Mouse (Mus musculus): ENCODE measurements at regions not wholly inside any gene's neighbourhood (a gene's known extent, or its start where the extent isn't known, plus 50 kb on each side); places are given as distances from the start of the nearest gene placed in this dataset.

DNA sequence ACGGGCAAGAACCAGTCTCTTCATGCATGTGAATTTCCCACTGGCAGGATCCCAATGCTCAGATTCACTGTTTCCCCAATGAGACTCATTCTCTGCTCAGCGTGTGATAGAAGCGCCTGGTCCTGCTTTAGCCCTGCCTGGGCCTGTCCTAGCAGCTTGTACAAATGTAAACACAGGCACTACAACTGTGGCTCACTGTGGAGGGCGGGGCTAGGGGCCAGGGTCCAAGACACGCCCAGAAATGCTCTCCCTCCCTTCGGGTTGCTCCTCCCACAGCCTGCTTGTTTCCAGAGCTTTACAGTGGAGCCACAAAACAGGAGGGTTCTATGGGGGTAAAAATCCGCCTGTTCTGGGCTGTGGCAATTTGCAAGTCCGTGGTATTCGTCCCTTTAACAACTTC is 105.7 kb downstream of the Btg1 start:
- intact Hi-C loops (cut with DNase I), result no loop called here
- no peak for DNase-seq

DNA sequence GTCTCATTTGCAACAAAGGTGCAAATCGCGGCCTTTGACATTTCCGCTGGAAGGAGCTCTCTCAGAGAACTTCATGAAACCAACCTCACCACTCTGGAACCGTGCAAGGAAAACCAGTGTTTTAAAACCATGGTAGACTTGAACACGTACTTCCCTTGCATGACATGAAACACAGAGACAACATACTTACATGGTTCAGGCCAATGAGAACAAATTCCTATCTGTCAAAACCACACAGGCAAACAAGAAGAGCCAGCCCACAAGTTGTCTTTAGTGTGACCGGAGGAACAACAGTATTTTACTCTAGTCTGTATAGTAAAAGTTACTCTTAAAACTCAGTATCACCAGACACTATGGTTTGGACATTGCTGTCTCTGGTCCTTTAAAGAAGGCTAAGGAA is 106.3 kb downstream of the Btg1 start:
- no peak for DNase-seq
- intact Hi-C loops (cut with DNase I), result no loop called here

DNA sequence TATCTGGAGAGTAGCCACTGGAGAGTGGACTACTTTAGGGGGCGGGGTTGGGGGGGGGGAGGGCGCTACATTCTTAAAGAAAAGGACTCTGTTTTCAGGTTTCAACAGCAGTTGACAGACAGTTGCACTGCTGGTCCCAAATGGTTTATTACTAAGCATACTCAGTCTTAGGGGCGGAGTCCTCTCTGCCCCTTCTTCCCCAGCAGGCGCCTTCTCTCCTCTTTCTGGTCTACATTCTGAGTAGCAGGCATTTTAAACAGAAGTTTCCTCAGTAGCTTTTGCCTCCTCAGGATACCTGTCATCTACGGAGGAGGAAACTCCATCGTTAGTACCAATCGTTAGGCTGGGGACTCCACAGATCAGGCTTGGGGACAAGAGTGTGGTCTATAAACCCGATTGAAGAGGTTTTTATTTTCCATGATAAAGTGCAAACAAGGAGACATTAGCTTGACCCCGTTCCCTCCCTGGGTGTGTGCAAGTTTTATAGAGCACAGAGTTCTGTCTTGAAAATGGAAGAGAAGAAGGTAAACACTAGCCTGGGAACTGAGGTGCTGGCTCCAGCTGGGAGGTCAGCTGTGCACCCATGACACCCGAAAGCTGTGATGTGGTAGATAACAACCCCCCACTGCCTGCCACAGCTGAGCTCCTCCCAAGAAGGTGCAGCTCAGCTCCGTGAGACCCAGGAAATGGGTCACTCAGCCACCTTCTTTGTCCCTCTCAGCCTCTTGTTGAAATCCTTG is 107.8 kb downstream of the Btg1 start:
- intact Hi-C loops (cut with DNase I), result no loop called here
- DNase-seq, result no peak

DNA sequence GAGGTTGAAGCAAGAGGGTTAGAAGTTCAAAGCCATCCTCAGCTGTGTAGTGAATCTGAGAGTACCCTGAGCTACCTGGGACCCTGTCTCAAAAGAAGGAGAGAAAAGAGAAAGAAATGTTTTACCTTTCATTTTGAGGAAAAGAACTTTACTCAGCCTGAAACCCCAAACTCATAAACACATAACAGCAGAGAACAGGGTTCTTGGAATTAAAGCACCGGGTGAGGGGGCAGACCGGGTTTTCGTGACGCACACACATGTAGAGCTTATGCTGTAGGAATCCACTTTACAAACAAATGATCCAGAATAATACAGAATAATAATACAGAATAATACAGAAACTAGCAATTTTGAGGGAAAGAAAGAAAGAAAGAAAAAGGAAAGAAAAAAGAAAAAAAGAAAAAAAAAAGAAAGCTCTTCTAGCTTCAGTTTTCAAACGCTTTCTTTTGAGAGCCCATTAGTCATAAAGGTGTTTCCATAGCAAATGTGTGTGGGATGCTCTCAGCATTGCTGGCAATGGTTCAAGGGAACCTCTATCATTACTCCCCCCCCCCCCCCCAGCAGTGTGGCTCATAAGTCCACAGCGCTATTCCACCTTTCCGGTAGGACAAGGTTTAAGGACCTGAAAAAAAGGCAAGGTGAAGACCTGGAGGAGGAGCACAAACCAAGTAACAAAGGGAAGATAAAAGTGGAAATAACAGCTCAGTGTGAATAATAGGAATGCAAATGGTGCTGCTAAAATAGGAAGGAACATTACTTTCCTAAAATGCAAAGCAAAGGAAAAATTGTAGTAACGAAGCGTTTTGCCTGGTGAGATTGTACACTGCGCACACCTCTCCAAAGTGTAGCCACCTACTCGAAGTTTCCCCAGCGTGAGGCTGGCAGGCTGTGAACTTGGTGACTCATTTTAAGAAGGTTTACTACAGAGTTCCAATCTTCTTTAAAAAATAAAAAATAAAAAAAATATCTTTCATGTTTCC is 110.3 kb downstream of the Btg1 start:
- intact Hi-C loops (cut with DNase I), result no loop called here

DNA sequence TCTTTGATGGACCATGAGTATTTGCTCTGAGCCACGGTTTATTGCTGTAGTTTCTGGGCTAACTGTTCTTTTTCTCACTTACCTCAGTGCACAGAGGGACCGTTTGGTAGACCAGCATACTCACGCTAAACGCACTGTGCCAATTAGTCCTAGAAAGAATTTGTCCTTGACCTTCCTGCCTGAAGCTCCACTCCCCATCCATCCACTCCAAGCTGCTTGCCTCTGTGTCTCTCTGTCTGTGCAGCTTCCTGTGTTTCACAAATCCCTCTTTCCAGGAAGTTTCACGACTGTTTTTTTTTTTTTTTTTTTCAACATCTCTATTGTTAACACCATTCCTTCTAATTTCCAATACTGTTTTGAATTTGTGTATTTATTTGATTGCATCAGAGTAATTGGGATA is 116.8 kb downstream of the Btg1 start:
- intact Hi-C loops (cut with DNase I), result no loop called here
- DNase-seq, result no peak

More for the DNA sequence above, 110.3 kb downstream of the Btg1 start:
- DNase-seq, result no peak

DNA sequence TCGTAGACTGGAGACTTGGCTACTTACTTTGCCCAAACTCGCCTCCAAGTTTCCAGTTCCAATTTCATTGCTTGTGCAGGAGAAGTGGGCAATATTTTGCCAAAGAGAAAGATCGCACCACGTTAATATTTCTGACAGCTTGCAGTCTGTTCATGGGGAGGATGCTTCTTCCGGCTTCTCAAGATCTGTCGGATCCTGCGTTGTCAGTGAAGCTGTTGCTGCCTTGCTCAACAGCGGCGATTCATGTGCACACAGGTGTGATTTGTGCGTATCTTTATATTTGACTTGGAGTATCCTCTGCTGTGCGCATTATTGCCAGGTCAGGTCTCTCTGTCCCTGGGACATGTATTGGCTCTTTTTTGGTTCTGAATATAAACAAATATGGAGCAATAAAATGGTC is 118.3 kb downstream of the Btg1 start:
- no peak for DNase-seq
- intact Hi-C loops (cut with DNase I), result no loop called here

DNA sequence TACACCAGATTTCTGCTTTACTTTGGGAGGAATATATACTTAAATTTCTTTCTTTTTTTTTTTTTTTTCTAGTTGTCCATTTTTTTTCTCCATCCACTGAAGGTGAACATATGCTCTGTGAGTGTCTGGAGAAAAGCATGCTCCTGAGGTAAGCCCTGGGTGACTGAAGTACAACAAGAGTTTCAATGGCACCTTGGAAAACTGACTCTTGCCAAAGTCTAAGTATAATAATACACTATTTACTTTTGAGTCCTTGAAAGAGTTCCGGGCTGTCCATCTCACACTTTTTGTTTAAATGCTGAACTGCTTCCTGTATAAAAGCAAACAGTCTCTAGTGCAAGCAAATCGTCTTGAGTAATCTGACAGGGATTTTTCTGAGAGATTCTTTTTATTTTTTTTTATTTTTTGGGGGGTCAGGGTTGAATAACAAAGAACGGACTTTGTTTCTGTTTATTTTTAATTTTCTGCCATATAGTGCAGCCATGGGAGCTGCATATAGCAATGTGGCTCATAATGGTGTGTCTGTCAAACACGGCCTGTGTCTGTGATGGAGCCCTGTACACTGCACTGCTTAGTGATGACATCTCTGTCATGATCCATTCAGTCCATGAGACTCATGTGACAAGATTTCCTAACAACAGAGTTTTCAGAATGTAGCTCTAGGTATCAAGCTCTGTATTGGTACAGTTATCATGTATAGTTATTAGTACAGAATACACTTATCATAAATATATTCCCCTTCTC is 119.3 kb downstream of the Btg1 start:
- intact Hi-C loops (cut with DNase I), result no loop called here
- DNase-seq, result no peak

- intact Hi-C loops (cut with DNase I), result no loop called here
- no peak for DNase-seq
Measured at GRCm38 (mm10) chr10:96737972-96738371, 121.2 kb downstream of the Btg1 start.

- intact Hi-C loops (cut with DNase I), result no loop called here
Measured at GRCm38 (mm10) chr10:96738606-96739005, 121.8 kb downstream of the Btg1 start.

DNA sequence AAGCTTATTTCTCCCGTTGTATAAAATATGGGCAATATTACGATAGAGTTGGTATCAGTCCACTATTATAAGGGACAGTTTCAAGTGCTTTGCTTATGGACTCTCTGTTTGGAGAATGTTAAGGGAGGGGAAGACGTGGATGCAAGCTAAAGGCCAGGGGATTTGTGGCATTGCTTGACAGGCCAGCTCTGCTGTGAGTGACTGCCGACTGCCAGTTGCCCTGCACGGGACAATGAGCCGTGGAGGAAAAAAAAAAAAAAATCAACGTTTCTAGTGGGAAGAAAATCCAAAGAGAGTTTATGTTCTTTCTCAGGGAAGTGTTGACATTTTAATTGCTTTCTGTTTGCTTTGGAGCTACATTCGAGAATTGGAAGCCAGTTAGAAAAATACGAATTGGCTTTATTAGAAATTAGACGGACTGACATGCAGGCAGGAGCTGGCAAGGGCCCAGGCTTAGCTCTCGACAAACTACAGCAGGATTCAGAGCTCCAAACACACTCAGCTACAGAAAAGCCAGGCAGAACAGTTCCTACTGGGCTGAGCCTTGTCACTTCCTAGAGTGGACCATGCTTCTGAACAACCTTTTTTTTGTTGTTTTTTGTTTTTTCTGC is 127.5 kb downstream of the Btg1 start:
- intact Hi-C loops (cut with DNase I), result no loop called here
- DNase-seq, result peak; percentile 23 to 49

More at GRCm38 (mm10) chr10:96738606-96739005, 121.8 kb downstream of the Btg1 start:
- no peak for DNase-seq

DNA sequence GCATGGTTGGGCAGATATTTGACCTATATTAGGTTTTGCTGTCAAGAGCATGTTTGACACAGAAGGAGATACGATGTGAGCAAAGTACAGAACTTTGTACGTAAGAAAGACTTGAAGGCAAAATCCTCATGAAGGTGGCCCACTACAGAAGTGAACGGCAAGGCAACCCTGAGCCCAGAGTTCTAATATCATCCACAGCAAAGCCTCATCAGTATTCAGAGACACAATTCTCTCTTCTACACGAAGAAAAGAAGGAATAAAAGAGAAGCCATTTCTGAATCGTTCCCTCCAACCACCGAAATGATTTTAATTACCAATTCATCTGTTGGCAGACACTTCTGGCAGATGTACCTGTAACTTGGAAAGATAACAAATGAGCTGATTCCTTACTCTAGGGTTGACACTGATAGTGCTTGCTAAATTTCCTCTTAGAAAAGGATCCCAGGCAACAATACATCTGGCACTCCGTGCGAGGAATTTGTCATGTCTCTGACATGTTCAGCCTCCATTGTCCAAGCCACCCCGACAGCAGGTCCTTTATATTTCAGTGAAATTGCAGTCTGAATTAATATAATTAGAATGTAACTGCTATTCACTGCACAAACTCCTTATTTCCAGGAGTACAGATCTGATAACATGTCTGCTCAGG is 130.3 kb downstream of the Btg1 start:
- intact Hi-C loops (cut with DNase I), result no loop called here
- DNase-seq, result no peak

GRCm38 (mm10) chr10:96750861-96751260 is 134.1 kb downstream of the Btg1 start:
- DNase-seq, result no peak
- intact Hi-C loops (cut with DNase I), result no loop called here

- intact Hi-C loops (cut with DNase I), result no loop called here
- peak; percentile 87 for DNase-seq
Measured at GRCm38 (mm10) chr10:96751580-96752264, 134.9 kb downstream of the Btg1 start.

DNA sequence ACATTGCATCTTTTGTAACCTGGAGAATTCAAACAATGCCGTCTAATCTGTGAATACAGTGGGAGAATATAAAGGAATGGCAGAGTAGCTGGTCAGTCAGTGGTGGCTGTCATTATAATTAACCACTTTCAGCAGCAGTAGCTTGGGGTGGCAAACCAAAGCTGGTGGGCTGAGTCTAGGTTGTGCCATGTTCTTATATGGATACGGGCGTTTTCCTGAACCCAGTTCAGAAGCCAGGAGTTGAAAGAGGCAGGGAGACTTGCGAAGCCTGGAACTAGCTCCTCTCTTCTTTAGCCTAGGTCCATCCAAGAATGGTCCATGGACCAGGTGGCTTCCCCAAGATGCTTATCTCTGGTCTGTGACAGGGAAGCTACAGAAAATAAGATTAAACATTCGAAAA is 135.7 kb downstream of the Btg1 start:
- intact Hi-C loops (cut with DNase I), result no loop called here
- DNase-seq, result no peak

- no peak for DNase-seq
- intact Hi-C loops (cut with DNase I), result no loop called here
Measured at GRCm38 (mm10) chr10:96753521-96753920, 136.7 kb downstream of the Btg1 start.

GRCm38 (mm10) chr10:96755674-96756073 is 138.9 kb downstream of the Btg1 start:
- intact Hi-C loops (cut with DNase I), result no loop called here
- no peak for DNase-seq

DNA sequence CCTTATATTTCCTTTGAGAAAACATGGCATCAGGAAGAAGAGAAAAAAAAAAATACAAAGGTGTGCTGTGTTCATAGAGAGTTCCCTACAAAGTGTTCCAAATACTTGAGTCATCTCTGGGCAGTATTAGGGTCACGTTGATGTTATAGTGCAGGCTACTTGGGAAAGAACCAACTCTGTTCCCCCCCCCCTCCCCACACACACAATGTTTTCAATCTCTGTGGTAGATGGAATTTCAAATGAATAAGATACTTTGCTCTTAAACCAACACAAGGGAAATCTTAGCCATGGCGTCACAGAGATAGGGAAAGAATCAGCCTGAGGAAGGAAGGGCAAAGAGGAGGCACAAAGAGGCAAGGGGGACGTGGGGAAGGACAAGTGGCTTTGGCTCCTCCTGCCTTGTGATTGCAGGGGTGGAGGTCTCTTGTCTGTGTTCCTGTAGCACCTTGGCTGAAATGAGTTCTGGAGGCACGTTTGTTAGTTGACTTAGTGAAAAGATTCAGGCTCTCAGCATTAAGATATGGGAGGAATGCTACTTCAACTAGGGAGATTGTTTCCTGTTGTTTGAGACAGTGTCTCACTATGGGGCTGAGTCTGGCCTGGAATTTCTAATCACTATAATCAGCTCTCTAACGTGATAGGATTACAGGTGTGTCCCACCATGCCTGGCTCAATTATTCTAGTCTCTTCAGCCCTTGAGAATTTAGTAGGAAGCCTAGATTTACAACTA is 139.7 kb downstream of the Btg1 start:
- DNase-seq, result no peak
- intact Hi-C loops (cut with DNase I), result no loop called here

DNA sequence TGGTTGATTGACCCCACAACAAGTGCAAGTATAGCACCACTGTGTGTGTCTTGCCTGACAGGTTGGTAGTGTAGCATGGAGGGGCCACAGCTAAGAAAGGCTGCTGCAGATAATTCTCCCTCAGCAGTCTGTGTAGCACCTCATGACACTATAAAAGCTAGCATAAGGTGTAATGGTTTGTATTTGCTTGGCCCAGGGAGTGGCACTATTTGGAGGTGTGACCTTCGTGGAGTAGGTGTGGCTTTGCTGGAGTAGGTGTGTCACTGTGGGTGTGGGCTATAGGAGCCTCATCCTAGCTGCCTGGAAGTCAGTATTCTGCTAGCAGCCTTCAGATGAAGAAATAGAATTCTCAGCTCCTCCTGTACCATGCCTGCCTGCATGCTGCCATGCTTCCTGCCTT is 140.5 kb downstream of the Btg1 start:
- intact Hi-C loops (cut with DNase I), result no loop called here
- no peak for DNase-seq

DNA sequence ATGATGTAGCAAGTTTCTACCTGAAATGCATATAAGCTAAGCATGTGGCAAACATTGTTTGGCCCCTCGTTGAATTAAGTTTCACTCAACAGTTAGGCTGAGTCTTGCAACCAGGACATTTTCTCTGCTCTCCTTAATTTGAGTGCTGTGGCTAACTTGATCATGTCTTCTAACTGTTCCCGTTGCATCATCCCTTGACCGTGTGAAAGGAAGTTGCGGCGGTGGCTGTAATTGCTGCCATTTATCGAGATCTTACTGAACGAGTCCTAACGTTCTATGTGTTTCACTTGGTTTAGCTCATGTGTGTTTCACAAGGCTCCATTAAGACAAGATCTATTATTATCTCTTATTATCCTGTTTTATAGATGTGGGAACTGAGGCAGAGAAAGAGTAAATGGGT is 144.8 kb downstream of the Btg1 start:
- intact Hi-C loops (cut with DNase I), result no loop called here
- DNase-seq, result no peak
